ENCODE assay signal across 8 mouse cellular contexts in the genomic region with DNA sequence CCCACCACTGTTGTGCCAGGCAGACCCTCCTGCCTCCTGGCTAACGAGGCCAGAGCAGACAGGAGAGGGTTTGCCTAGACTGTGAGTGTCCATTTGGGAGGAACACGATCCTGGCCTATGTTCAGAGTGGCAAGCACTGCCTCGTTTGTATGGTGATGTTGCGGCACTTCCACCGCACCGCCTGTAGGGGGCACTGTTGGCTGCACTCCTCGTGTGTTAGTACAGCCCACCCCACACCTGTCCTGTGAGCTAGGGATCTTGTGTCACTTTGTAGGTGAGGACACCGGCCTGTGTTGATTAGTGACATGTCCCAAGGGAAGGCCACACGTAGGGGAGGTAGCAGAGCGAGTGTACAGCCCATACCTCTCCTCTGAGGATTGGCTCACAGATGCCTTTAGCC. TPM values are rescaled to one million over a fixed set of nuclear protein-coding genes. Genes with fewer than 3 reads are reported as not detected.
A peak's percentile ranks its signal among the peaks of the same experiment; 100 is the strongest.
DNase-seq lines count a peak whose midpoint lies in the region; ATAC-seq and TF ChIP-seq lines count a peak whose summit lies in the region.

No protein-coding gene starts in this region.

- no peak; the same call in 1 of the 2 replicates for ATAC-seq in G1E (ENCODE audit: extremely low read depth, insufficient number of reproducible peaks, low FRiP score, poor library complexity, severe bottlenecking)
- ATAC-seq in megakaryocyte progenitor cell, adult 5-6 weeks (replicated peaks; ENCODE audit: poor library complexity), result peak; percentile 65; the same call in 1 of the 2 replicates

- peak; percentile 99 for TF ChIP-seq CTCF in G1E (IDR thresholded peaks at IDR 0.05; ENCODE audit: low read depth, low read length)

- H3K27me3 ChIP-seq in G1E (ENCODE audit: insufficient read depth, low read length), result no peaks in the 10 kb centered on the region

- peaks cover 66% of the 10 kb centered on the region for H3K4me1 ChIP-seq in G1E (ENCODE audit: insufficient read depth, low read depth, low read length)

- DNase-seq in cerebellum, postnatal 10 days, result peak; percentile 63 to 74
- DNase-seq in cerebellum, adult 9-11 months, result no peak
- peak; percentile 41 to 50 for DNase-seq in layer of hippocampus, postnatal 10 days (ENCODE audit: low spot score in 2 of 2)
- no peak for DNase-seq in layer of hippocampus, adult 11-12 months (ENCODE audit: low spot score)
- DNase-seq in G1E (ENCODE audit: low spot score), result peak; percentile 26
- DNase-seq in urinary bladder, adult 2 months (ENCODE audit: low spot score), result no peak
- DNase-seq in neural tube, embryonic 10.5 days (ENCODE audit: extremely low spot score, low spot score), result no peak

- 0 out of 2 replicates have a peak, but pooled peaks cover 1% of the 10 kb centered on the region for H3K9me3 ChIP-seq in G1E (replicated peaks)

- H3K4me3 ChIP-seq in G1E (ENCODE audit: low read depth, low read length), result no peak overlapping the region

- H3K36me3 ChIP-seq in G1E (replicated peaks), result peaks cover 100% of the 10 kb centered on the region

RNA-seq across cellular contexts. Expression of gene Rbm19, which starts 11.4 kb away (rescaled TPM):
- 10 to 100 TPM; 17.6 to 30.9 TPM for total RNA-seq in layer of hippocampus, postnatal 10 days (2021)
- total RNA-seq in G1E (2014; fragmentation: Nextera tagmentation), result 17.3 and 19.3 TPM in 2 replicates
- 25.1 and 25.8 TPM in 2 replicates for total RNA-seq in G1E (2017)
- 34.8 and 42.5 TPM in 2 replicates for polyA plus RNA-seq in G1E (2012)
- total RNA-seq in megakaryocyte progenitor cell, adult 5-6 weeks (2015), result 9.6 and 14.1 TPM in 2 replicates
- total RNA-seq in megakaryocyte progenitor cell, adult 5-6 weeks (2017), result 17.6 and 19.1 TPM in 2 replicates
- polyA plus RNA-seq in urinary bladder, adult 2 months (2012; rRNA removed), result 7.0 and 7.7 TPM in 2 replicates

Comparison
In these comparisons a context has a peak if more than half of its experiments do, and no peak if none do; other contexts are left out.
1. DNase-seq: peak in cerebellum, postnatal 10 days (2 of 2), layer of hippocampus, postnatal 10 days (2 of 2) and G1E (single experiment); none in cerebellum, adult 9-11 months (single experiment), layer of hippocampus, adult 11-12 months (single experiment), urinary bladder, adult 2 months (single experiment) and neural tube, embryonic 10.5 days (single experiment).